Mouse (Mus musculus) mouse trophoblast stem cell (cell line): ENCODE results near the gene Kntc1.

Experiments
- in situ Hi-C, 2 experiments: fragments of 300-500 bp; cut with MseI, MboI; formaldehyde crosslinking; loops; 2 replicates in 1 of 2; 3 replicates in 1 of 2; pipeline ENCODE4 v1.15.1; 2025

Kntc1 gene

DNA sequence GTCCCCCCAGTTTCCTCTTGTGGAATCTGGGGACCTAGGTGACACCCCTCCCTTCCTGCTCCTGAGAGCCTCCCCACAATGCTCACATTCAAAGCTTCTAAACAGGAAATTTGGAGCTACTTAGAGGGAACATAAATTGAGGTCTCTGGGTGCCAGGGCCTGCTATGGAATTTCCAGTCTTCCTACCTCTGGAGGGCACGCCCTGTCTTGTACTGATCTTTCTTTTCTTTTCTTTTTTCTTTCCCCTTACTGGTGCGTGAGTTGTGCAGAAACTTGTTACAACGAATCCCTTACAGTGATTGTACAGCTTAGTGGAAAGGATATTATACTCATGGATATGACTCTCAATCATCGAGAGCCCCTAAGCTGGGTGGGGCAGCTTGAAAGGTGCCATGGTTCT lies 120.1 kb downstream of the Kntc1 start:
- in situ Hi-C loops = no loop called here
